Mouse (Mus musculus) brain, embryonic 14.5 days (tissue): ENCODE data around the gene Spats2l.

Experiments used
- CTCF ChIP-seq: fragments of 200-500 bp; IDR thresholded peaks from 2 replicates; pipeline ENCODE4 v1.5.1; 2012; ENCODE audit warnings: inconsistent platforms, mild to moderate bottlenecking, moderate library complexity, borderline replicate concordance; ENCODE audit not compliant: insufficient read depth, insufficient read length; ENCODE audit errors: extremely low read depth
- POLR2A ChIP-seq: fragments of 200-500 bp; IDR thresholded peaks from 2 replicates; pipeline ENCODE4 v1.6.1; 2012; ENCODE audit warnings: mild to moderate bottlenecking, inconsistent platforms, borderline replicate concordance; ENCODE audit not compliant: poor library complexity, insufficient read depth, insufficient read length, severe bottlenecking; ENCODE audit errors: extremely low read depth

DNA sequence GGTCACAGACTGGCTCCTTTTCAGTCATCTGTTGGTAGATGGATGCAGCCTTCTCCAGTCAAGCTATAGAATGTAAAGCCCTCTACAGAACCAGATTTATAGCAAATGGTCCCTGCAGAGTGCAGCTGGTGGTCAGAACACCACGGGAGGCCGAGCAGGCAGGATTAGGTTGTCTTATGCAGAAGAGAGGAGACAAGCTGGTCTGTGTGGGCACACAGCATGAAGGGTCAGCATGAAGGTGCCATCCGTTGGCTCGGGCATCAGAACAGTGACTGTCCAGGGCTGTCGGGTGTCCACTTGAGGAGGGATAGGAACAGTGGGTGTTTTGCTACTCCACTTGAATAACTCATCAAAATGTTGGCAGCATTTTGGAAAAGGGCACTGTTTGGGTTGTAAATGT lies 83.8 kb downstream of the Spats2l start:
- TF ChIP-seq POLR2A (no peak), CTCF (no peak)
